Mouse (Mus musculus) small intestine, adult 2 months (tissue): ENCODE results near the gene Lancl2. TPM values are rescaled to one million over a fixed set of nuclear protein-coding genes. Genes with fewer than 3 reads are reported as not detected.

ENCODE experiments used
- H3K27ac ChIP-seq: fragments of 200-500 bp; 2 replicates; pipeline ENCODE4 v1.5.1; 2012; ENCODE audit warnings: low read depth, low read length, control low read depth, inconsistent platforms; ENCODE audit not compliant: insufficient read depth
- H3K27me3 ChIP-seq: fragments of 200-500 bp; 2 replicates; pipeline ENCODE4 v1.6.1; 2012; ENCODE audit warnings: mild to moderate bottlenecking, moderate library complexity, low read length, inconsistent platforms; ENCODE audit not compliant: control insufficient read depth, insufficient read depth
- H3K36me3 ChIP-seq: fragments of 200-500 bp; 2 replicates; pipeline ENCODE4 v1.6.1; 2012; ENCODE audit warnings: mild to moderate bottlenecking, low read length, control low read depth, inconsistent platforms; ENCODE audit not compliant: control insufficient read depth, insufficient read depth
- H3K4me1 ChIP-seq: fragments of 200-500 bp; 2 replicates; pipeline ENCODE4 v1.6.1; 2012; ENCODE audit warnings: low read length, inconsistent platforms, mixed read lengths; ENCODE audit not compliant: control insufficient read depth, insufficient read depth, insufficient read length
- H3K4me3 ChIP-seq: fragments of 200-500 bp; 2 replicates; pipeline ENCODE4 v1.5.1; 2012; ENCODE audit warnings: low read depth, mild to moderate bottlenecking, control low read depth, inconsistent platforms, low read length, moderate library complexity
- CTCF ChIP-seq: fragments of 200-500 bp; IDR thresholded peaks from 2 replicates; pipeline ENCODE4 v1.5.1; 2012; ENCODE audit warnings: low read depth, mild to moderate bottlenecking, control low read depth, inconsistent platforms, low read length, moderate library complexity, mixed read lengths; ENCODE audit not compliant: insufficient replicate concordance, insufficient read length; ENCODE audit errors: extremely low read depth
- POLR2A ChIP-seq: fragments of 200-500 bp; IDR thresholded peaks from 2 replicates; pipeline ENCODE4 v1.6.1; 2012; ENCODE audit warnings: low read depth, mild to moderate bottlenecking, control low read depth, inconsistent platforms, low read length, moderate library complexity
- WGBS: fragments of 180-500 bp; shearing (Covaris S2); methylation state at CpG from one replicate; pipeline ENCODE4 v1.1.7; 2018; 5-methylcytosine and 5-hydroxymethylcytosine counted together
- polyA plus RNA-seq: library from polyadenylated mRNA; depleted of rRNA; stranded (reverse); fragments of >200 nt; gene quantifications from 2 replicates; pipeline ENCODE4 v1.2.3, GENCODE M21; 2012

Lancl2 gene
- polyA plus RNA-seq, 1 experiment = 1.1 TPM

GRCm38 (mm10) chr6:57767112-57767868 lies 65.0 kb downstream of the Lancl2 start:
- peaks cover 11% of the 10 kb centered on the region for H3K4me1 ChIP-seq
- no peaks in the 10 kb centered on the region for H3K27me3 ChIP-seq
- TF ChIP-seq POLR2A = no peak
- TF ChIP-seq CTCF = no peak
- WGBS = 19% methylated on average over 8 of the region's 8 CpGs
- H3K36me3 ChIP-seq = peaks cover 3% of the 10 kb centered on the region; the same call in 1 of the 2 replicates
- no peak overlapping the region for H3K4me3 ChIP-seq
- H3K27ac ChIP-seq = no peak overlapping the region

DNA sequence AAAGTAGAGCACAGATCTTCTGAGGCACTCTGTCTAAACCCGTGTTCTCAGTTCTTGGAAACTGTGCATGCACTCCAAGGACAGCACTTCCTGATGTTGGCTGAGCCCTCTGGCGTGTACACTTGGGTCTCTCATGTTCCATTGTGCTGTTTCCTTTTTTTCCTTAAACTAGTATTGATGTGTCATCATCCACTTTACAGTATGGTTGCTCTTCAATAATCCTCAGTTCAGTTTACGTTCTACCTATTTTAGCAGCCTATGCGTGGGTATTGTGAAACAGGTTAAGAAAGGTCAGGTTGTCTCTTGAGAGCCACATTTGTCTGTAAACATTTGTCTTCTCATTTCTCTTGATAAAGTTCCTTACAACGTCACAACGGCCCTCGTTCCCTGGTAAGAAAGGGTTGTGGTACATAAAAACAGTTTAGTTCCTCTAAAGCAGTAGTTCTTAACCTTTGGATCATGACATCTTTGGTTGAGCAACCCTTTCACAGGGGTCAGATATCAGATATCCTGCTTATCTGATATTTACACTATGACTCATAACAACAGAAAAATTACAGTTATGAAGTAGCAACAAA lies 66.7 kb downstream of the Lancl2 start:
- H3K27ac ChIP-seq = peak overlapping the region; percentile 53
- H3K4me3 ChIP-seq = no peak overlapping the region
- no peaks in the 10 kb centered on the region for H3K27me3 ChIP-seq
- H3K36me3 ChIP-seq = peaks cover 2% of the 10 kb centered on the region; the same call in 1 of the 2 replicates
- TF ChIP-seq POLR2A = no peak
- TF ChIP-seq CTCF = no peak
- WGBS = 47% methylated on average over 7 of the region's 7 CpGs
- H3K4me1 ChIP-seq = peaks cover 11% of the 10 kb centered on the region

DNA sequence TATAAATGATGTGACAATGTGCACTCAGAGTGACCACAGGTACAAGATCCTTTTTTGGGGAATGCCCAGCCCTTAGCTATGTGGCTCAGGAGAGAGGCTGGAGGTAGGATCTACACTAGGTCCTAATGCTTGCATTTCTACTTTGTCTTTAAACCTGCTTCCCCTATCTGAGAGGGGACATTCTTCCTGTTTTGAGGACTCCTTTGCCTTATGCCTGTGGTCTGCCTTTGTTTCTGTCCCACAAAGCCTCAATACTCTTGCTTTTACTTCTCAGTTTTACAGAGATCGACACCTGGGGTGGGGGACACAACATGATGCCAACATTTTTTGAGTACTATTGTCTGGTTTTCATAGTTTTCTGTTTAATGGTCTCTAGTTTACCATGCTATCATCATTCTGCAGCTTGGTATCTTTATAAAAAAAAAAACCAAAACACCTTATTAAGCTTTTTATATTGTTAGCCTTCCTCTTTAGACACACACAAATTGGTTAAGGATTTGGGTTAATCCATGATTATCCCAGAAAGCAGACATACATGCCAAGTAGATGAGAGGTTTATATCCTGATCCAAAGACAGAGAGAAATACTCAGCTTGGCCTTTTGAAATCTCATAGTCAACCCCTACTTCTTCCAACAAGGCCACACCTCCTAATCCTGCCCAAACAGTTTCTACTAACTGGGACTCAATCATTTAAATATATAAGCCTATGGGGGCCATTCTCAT lies 68.3 kb downstream of the Lancl2 start:
- peaks cover 7% of the 10 kb centered on the region; the same call in 1 of the 2 replicates for H3K36me3 ChIP-seq
- no peaks in the 10 kb centered on the region for H3K27me3 ChIP-seq
- 78% methylated on average over 1 of the region's 1 CpGs for WGBS
- H3K27ac ChIP-seq = no peak overlapping the region
- H3K4me3 ChIP-seq = no peak overlapping the region
- no peak for TF ChIP-seq POLR2A
- TF ChIP-seq CTCF = no peak
- peaks cover 11% of the 10 kb centered on the region for H3K4me1 ChIP-seq

- 92% methylated on average over 1 of the region's 1 CpGs for WGBS
- no peak for TF ChIP-seq CTCF
- no peak for TF ChIP-seq POLR2A
Observed at GRCm38 (mm10) chr6:57773792-57774191, 71.5 kb downstream of the Lancl2 start.

GRCm38 (mm10) chr6:57780359-57780758 lies 78.0 kb downstream of the Lancl2 start:
- H3K36me3 ChIP-seq = 0 out of 2 replicates have a peak, but pooled peaks cover 2% of the 10 kb centered on the region

More at GRCm38 (mm10) chr6:57773792-57774191, 71.5 kb downstream of the Lancl2 start:
- H3K4me3 ChIP-seq = no peak overlapping the region
- no peak overlapping the region for H3K27ac ChIP-seq
- peaks cover 3% of the 10 kb centered on the region for H3K4me1 ChIP-seq
- no peaks in the 10 kb centered on the region for H3K27me3 ChIP-seq
- H3K36me3 ChIP-seq = peaks cover 9% of the 10 kb centered on the region; the same call in 1 of the 2 replicates

GRCm38 (mm10) chr6:57782658-57783057 lies 80.3 kb downstream of the Lancl2 start:
- Histone ChIP-seq H3K27me3 (no peaks in the 10 kb centered on the region), H3K27ac (no peak overlapping the region), H3K4me3 (no peak overlapping the region), H3K4me1 (peaks cover 4% of the 10 kb centered on the region; the same call in 1 of the 2 replicates), H3K36me3 (peaks cover under 1% of the 10 kb centered on the region; the same call in 1 of the 2 replicates)
- no peak for TF ChIP-seq CTCF
- no peak for TF ChIP-seq POLR2A
- WGBS = 90% methylated on average over 1 of the region's 1 CpGs

More at GRCm38 (mm10) chr6:57780359-57780758, 78.0 kb downstream of the Lancl2 start:
- WGBS = 33% methylated on average over 3 of the region's 3 CpGs
- TF ChIP-seq CTCF (no peak), POLR2A (no peak)
- H3K27ac ChIP-seq = peak overlapping the region; percentile 45; the same call in 1 of the 2 replicates
- no peaks in the 10 kb centered on the region for H3K27me3 ChIP-seq
- H3K4me3 ChIP-seq = no peak overlapping the region
- H3K4me1 ChIP-seq = peaks cover 4% of the 10 kb centered on the region; the same call in 1 of the 2 replicates
